Mouse (Mus musculus) heart, adult 9 months (tissue): ENCODE data around the gene Tmem242.

ENCODE experiments used
- DNase-seq, 2 experiments: peaks; one replicate each; pipeline ENCODE4 v3.0.0; 2022; ENCODE audit warnings: low spot score in 2 of 2

Tmem242 gene

DNA sequence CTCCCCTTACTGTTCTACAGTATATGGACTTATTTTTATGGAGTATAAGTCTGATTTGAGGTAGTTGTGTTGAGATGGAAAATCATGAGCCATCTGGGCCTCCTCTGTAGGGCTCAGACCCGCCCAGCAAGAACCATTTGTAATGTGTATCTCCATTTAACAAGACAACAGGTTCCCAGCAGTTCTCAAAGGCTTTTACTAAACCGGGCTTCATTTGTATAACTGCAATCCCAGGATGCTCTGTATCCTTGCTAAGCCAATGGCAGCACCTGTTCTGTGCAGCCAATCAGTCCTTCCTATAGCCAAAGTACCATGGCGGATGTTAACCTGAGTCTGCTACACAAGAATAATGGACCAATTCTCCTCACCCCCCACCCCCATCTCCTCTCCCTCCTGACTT is 23.5 kb downstream of the Tmem242 start:
- no peak for DNase-seq

DNA sequence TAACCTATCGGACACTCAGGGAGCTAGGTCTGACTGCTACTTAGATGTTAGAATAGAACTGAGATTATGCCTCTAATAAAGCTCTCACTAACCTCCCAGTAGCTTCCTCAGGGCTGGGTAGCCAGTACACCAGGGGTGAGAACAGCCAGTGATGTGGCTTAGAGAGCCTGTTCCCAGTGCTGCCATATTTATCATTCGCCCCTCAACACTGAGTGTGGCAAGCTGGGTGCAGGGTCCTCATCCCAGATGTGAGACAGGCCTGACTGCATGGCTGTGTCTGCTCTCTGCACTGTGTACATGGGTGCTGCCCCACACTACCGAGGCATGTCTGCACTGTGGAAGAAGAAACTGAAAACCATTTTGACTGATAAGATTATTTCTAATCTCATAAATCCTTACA is 26.0 kb downstream of the Tmem242 start:
- DNase-seq = no peak

DNA sequence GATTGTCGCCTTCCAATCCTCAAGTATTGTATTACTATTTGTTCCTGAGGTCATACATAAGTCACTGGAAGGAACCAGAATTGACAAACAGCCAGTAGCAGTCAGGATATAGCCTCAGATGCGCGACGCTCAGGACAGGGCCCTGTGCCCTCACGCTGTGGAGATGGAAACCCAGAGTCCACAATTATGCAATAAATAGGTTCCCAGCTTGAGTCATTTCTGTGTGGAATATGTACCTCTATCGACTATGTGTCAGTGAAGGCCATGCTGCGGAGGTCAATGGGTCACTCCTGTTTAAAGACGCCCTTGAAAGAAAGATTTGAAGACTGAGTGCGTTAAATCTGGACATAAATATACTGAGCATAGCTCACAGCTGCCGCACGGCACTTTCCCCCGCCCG is 26.7 kb downstream of the Tmem242 start:
- DNase-seq = no peak

DNA sequence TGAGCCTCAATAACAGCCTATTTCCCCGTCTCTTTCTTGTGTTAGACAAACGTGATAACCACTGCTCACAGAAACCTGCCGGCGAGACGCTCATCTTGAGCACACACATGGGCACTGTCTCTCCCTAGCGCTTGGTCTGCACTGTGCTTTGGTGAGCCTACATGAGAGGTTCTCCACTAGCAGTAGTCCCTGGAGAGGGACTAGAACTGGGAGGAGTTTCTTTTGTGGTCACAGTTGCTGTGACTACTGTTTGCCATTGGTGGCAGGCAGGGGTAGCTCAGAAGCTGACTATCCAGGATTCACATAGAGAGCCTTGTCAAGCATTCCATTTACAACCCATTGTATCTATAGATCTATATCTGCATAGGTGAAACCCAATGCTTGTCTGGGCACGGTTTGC is 27.3 kb downstream of the Tmem242 start:
- no peak for DNase-seq

DNA sequence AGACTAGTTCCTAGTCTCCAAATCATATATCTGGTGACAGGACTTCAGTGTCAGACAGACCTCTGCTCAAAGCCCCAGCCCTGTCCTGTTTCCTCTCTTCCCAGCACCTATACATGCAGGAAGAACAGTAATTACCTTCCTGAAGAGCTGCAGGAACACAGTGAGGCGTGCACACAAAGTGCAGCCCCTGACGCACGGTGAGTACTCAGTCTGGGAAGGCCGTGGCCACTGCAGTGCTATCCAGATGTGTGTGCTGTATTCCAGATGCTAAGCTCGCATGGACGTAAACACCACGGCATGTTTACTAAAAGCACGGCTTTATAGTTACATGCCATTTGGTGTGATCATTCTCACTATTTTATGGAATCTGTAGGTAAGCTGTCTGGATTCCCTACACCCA is 27.8 kb downstream of the Tmem242 start:
- DNase-seq = no peak

DNA sequence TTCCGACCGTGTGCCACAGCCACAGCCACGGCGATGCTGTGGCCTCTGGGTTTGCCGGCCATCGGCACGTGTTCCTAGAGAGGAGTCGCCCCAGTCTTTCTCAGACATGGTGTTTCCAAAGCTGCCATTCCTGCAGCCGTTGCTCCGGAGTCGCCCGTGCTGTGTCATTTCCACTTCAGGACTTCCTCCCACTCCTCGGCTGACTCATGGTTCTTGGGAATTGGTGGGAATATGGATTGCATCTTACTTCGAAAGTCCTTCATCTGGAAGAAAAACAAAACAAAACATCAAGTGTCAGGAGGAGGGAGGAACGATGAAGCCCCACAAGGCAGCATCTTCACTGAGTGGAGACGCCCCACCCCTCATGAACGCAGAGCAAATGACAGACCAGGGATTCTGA is 28.9 kb downstream of the Tmem242 start:
- no peak for DNase-seq

DNA sequence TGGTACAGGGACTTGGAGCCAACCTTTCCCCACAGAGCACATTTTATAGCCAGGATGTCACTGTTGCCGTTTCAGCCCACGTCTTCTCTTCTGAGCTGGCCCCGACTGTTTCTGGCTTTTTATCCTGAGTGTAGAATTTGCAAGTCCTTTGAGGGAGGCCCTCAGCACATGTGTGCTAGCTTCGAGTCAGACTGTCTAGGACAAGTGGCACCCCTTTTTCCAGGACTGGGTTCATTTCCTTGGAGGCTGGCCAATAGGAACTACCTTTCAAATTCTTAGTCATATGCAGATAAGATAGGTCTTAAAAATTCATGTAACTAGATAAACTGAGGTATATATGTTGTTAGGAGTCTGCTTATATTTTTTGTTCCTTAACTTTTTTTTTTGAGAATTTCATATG is 29.7 kb downstream of the Tmem242 start:
- DNase-seq = no peak

DNA sequence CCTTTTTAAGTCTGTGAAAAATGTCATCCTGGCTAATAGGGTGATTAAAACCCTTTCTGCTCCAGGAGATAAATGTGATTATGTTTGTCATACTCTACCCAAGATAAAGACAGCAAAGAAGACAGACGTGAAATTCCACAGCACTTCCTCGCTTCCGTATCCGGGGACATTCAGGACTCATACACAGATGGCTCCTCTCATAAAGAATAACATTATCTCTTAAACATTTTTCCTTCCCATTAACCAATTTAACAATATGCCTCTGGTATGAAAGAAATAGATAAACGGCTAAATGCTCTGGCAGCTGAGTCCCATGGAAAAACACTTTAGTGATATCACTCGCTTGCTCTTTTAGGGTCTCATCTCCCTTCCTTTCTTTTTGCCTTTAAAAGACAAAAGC is 33.0 kb downstream of the Tmem242 start:
- DNase-seq = no peak

DNA sequence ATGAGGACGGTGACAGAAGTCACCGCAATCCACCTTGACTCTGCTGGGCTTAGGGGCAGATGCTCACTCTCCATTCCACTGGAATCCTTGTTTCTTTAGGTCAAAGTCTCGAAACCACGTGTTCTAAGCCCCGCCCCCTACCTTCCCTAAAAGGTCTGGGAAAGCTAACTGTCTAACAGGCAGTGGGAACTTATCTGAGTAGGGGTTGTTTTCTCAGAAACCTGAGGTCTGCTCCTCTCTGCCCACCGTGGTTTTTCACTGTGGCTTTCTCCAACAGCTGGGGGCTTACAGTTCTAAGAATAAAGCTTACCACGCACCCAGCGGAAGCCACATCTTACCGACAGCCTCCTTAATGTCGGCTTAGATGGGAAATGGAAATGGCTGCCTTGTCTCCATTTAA is 33.5 kb downstream of the Tmem242 start:
- no peak for DNase-seq

DNA sequence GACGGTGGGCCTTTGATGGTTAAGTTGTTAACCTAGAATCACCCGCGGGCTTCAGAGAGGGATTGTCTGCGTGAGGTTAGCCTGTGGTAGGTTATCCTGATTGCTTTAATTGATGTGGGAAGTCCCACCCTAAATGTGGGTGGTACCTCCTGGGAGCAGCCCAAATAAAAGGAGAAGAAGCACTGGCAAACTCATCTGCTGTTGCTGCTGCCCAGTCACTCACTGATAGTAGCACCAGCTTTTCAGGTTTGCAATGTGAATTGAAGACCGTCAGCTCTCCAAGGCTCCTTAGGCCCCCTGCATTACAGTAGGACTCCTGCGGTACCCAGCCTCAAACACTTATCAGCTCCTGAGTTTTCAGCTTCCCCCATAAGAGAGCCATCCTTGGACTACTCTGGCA is 36.2 kb downstream of the Tmem242 start:
- DNase-seq = no peak

DNA sequence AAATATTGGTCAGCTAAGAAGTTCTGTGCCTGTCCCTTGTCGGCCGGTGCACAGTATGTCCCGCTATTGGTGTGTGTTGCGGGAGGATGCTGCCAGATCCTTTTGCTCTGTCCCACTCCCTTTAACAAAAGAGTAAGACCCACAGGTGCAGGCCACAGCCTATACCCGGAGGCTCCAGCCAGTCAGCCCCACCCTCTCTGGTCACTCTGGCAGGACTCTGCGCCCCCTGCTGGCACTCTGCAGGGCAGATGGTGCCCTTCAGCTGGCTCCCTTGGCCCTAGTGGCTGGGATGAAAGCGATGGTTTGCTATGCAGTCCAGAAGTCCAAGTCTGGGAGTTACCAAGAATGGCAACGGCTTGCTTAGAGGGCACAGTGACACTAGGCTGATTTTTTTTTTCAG is 37.4 kb downstream of the Tmem242 start:
- peak; percentile 42 to 54 for DNase-seq

DNA sequence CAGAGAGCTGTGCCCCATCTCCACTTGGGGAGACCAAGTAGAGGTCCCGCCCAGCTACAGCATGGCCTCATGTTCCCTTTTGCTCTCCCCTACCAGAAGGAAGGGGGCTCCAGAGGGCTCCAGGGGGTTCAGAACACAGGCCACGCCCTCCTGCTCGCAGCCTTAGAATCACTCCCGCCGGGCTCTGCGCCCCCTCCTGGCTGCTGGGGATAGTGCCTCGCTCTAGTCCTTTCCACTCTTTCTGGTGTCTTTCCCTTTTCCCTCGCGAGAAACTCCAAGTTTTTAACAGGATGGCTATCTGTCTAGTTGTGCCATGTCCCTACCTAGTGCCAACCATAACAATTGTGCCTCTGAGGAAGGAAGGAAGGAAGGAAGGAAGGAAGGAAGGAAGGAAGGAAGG is 38.0 kb downstream of the Tmem242 start:
- DNase-seq = peak in 1 of 2 experiments; percentile 29

DNA sequence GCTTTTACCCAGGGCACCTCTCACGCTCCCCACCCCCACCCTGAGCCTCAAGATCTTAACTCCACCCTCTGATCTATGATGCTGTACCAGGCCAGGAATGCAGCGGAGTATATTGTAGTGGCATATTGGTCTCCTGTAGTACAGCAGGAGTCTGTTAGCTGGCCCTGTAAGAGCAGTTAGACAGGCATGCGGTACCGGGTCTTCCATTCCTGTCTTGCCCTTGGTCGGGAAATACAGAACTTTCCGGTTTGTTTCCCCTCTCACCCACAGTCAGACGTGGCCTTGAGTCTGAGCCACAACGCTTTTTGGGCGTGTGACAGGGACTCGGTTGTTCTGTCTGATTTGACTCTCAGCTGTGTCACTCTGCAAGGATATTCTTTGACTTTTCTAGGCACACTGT is 38.8 kb downstream of the Tmem242 start:
- DNase-seq = no peak

DNA sequence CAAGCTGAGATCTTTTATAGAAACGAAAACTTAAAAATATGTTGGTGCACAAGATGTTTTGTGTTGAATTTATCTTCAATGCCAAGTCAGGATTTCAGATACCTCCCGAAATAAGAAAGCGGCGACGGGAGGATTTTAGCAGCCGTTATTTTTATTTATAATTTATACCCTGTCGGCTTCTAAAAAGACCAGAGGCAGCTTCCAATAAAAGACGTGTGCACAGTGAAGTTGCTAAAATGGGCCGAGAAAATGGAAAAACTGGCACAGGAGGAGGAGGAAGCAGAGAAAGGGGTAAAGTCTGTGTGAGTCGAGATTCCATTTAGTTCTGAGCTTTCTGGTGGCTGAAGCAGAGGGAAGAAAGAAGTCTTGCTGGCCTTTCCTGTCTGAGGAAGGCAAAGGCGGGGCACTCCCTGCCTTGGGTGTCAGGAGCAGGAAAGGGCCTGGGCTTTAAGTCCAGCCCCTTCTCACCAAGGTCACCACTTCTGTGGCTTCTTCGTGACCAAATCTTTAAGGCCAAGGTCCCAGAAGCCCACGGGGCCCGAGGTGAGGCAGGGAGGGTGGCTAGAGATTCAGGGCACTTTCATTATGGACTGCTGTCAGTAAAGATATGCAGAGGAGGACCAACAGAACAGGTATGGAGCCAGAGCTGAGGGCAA is 39.5 kb downstream of the Tmem242 start:
- DNase-seq = no peak

DNA sequence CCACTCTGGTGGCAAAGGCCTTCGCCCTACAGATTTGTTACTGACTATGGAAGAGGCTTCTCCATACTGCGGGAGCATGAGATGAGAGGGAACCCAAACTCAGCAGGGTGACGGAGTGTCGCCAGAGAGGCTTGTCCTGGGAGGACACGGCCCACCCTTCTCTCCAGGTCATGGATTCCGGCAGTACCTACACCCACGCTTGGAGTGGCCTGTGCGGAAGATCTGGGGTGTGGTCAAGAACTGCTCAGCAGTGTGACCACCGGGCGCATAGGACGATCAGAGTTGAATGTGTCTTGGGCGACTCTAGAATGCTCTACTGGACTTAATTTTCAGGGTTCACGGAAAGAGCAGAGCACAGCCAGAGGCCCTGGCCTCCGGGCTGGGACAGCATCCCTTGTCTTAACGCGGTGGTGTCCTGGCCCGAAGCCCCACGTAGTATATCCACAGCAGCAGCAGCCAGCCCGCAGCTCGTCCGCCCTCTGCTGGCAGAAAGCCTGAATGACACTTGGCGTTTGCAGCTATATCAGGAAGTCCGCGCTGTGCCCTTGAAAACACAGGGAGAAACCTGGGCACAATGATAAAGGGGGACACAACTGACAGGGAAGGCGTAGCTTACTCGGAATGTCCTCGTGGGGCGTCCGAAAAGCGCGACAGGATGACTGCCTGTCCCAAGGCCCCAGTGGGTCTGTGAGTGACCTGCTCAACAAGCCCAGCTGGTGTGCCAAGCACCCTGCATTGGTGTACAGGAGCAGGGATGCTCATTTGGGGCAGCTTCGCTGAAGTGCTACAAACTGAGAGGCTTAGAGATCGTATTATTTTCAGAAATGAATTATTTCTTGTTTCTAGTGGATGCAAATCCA is 42.7 kb downstream of the Tmem242 start:
- peak; percentile 51 to 74 for DNase-seq

DNA sequence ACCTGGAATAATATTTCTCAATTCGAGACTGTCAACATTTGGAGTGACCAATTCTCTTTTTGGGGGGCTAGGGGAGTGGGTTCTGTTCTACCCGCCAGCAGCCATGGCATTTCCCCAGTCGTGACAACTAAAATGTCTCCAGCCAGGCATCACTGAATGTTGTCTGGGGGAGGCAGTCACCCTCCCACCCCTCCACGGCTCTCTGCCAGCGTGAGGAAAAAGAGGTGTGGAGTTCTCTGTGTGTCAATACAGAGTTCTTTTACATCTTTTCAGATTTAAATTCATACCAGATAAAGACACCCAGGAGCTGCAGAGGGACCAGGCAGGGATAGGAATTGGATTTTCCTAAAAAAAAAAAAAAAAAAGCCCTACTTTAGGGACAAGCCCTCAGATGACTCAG is 43.8 kb downstream of the Tmem242 start:
- DNase-seq = no peak

DNA sequence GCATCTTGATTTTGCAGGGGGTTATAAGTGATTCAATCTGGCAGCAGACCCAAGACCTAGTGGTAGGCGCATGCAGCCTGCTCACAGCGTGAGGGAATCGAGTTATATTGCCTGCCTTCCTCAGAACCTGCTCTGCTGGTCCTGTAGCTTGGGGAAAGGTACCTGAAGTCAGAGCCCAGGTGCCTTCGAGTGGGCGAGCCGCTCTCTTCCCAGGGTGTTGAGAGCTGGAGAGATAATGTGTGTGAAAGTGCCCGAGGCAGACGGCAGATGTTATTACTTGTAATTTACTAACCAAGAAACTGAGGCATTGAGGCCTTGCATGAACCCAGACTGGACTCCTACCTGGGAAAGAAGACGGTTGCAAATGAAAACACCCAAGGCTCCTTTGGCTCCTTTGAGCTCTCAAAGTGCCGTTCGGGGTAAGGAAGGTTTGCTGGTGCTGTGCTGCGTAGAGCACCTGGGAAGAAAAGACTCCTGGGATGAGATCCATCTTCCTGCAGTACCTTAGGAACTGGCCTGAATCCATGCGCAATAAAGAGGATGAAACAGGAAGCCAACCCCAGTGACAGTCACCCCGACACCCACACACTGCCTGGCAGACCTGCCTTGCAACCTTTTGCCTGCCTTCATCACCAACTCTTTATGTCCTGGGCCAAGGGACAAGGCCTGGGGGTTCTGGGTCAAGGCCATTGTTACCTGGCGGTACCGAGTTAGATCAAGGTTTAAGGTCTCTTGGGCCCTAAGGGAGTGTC is 44.4 kb downstream of the Tmem242 start:
- no peak for DNase-seq

DNA sequence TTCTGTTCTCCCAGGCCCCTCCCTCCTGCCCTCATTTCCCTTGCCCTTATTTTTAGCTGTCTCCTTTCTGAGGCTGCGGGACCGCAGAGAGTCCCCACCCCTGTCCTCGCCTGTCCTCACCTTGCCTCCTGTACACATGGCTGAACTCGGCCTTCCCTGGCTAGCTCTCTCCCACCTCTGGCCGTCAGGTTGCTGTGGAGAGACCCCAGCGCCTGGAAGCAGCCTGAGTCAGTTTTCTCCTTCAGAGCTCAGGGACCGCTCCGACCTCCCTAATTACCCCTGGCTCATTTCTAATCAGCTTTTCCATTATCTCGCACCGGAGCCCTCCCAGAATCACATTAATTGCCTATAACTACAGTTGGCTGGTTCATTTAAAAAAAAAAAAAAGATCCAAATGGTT is 49.4 kb downstream of the Tmem242 start:
- no peak for DNase-seq

DNA sequence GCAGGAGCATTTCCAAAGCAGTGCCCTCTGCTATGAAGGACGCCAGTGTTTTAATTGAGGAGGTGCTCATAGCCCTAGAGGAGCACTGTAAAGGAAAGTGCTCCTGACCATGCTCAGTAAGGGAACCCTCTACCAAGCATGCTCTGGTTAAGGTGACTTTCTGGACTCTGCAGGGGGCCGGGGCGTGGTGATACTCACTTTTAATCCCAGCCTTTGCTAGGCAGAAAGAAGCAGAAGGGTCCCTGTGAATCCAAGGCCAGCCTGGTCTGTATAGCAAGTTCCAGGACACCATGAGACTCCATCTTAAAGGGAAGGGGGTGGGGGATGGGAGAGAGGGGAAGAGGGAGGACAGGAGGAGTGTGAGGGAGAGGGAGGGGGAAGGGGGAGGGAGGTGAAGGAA is 51.7 kb downstream of the Tmem242 start:
- no peak for DNase-seq

DNA sequence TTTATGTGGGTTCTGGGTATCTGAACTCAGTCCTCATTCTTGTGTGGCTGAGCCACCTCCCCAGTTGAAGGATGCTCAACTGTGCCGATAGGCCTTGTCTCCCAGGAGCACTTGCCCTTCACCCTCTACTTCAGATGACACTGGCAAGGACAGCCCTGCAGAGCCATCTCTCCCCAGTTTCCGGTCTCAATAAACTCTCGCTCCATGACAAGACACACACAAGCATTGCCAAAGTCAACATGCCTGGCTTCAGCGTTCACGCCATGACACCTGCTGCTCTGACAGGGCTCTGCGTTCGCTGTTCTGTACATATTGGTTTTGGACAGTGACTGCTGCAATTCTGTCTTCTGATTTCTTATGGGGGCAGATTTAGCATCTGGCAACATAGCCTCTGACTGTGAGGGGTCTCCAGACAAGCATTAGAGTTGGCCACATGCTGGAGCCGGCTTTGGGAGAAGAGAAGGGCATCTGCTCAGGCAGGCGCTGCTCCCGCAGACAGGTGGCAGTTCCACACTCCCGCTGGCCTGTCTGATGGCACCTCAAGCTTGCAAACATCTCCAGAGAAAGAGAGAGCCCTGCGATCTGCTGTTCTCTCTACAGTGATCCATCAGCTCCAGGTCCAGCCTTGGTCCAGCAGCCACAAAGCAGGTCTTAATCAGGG is 53.0 kb downstream of the Tmem242 start:
- no peak for DNase-seq

DNA sequence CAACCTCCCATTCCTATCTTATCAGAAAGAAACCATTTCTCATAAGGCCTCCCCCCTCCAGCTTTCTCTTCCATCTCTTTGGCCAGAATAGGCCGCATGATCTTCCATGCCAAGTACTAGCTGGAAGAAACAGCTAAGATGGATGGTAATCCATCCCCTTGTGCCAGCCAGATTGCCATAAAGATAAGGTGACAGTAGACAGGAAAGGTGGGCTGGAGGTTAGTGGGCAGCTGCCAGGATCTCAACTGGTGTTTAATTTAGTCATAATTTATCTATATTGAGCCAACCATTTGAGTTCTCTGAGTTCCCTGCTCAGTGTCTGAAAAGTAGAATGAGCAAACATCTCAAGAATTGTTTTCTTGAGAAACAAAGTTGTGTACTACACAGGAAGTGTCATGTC is 54.4 kb downstream of the Tmem242 start:
- DNase-seq = no peak

DNA sequence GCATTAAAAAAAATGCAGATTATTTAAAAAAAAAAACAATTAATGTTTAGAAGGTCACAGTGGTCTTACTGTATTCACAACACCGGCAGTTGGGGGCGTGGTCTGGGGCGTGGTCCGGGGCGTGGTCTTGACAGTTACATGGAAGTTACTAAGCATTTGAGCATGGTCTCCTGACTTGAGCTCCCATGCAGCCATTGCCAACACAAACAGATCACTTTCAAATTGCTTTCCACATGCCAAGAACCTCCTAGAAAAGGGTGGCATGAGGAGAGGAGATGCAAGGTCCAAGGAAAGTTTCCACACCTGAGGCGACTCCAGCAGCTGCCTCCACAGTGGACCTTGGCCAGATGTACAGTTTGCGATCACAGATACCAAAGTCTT is 62.1 kb downstream of the Tmem242 start:
- no peak for DNase-seq
